Comparison of ENCODE assay signal across 36 mouse cellular contexts in the genomic region with DNA sequence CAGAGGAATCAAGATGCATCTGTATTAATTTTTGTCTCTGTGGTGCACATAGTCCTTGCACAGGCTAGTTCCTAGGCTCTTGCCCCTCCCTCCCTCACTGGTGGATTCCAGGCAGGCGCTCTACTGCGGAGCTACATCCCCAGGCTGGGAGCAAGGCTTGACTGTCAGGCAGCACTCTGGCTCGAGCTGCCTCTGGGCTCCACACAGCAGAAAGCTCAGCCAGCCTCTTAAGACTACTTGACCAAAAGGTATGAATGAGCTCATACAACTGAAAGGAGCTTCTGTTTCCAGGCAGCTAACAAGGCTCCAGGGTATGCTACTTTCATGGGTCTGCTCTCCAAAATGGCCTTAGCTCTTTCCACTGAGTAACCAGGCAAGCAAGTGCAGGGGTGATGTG. TPM values are rescaled to one million over a fixed set of nuclear protein-coding genes. Genes with fewer than 3 reads are reported as not detected.
A peak's percentile ranks its signal among the peaks of the same experiment; 100 is the strongest.
DNase-seq lines count a peak whose midpoint lies in the region; ATAC-seq and TF ChIP-seq lines count a peak whose summit lies in the region.
"Had no signal": no experiment of that assay in that cellular context is flagged by ENCODE, and none has a peak within 500 bp of the region (broad histone marks: within the 10 kb centered on the region; RNA-seq: fewer than 3 reads in every experiment).

No protein-coding gene starts in this region.

- 45% methylated on average over 3 of the region's 3 CpGs for WGBS in limb, embryonic 12.5 days
- 52% methylated on average over 3 of the region's 3 CpGs for WGBS in limb, embryonic 10.5 days
- 39% methylated on average over 3 of the region's 3 CpGs for WGBS in midbrain, postnatal 0 days
- 22% methylated on average over 3 of the region's 3 CpGs for WGBS in midbrain, embryonic 16.5 days

- no peak overlapping the region for H3K27ac ChIP-seq in limb, embryonic 12.5 days
- H3K27ac ChIP-seq in limb, embryonic 10.5 days = no peak overlapping the region
- no peak overlapping the region for H3K27ac ChIP-seq in midbrain, postnatal 0 days (ENCODE audit: low read depth, low read length)
- H3K27ac ChIP-seq in midbrain, embryonic 16.5 days (ENCODE audit: low read length) = no peak overlapping the region
- H3K27ac ChIP-seq: embryonic facial prominence, embryonic 10.5 days; embryonic facial prominence, embryonic 15.5 days; forebrain, embryonic 15.5 days; gastrocnemius, adult 2 months; heart, adult 2 months; midbrain, embryonic 12.5 days had no signal

- DNase-seq in cerebellum, adult 9-11 months = peak; percentile 17
- no peak for DNase-seq in cerebellum, adult 9-10 months
- no peak for DNase-seq in limb, embryonic 10.5 days (ENCODE audit: low spot score)
- no peak for DNase-seq in midbrain, postnatal 0 days (ENCODE audit: low spot score)
- peak; percentile 48 for DNase-seq in lung, postnatal 36 days
- DNase-seq in urinary bladder, adult 18-20 months (ENCODE audit: low spot score in 2 of 2) = no peak
- DNase-seq: cerebellum, adult 11 months; gastrocnemius, adult 2 months; gastrocnemius, postnatal 36 days; kidney, adult 8-10 months; kidney, postnatal 14 days; layer of hippocampus, adult 9-11 months; liver, postnatal 0 days; thymus, adult 2 months; thymus, postnatal 36 days had no signal

- no peak overlapping the region for H3K4me3 ChIP-seq in limb, embryonic 12.5 days (replicated peaks)
- no peak overlapping the region for H3K4me3 ChIP-seq in limb, embryonic 10.5 days
- H3K4me3 ChIP-seq in midbrain, postnatal 0 days (ENCODE audit: low read depth, low read length) = no peak overlapping the region
- no peak overlapping the region for H3K4me3 ChIP-seq in midbrain, embryonic 16.5 days (ENCODE audit: low read depth, low read length)
- H3K4me3 ChIP-seq: embryonic facial prominence, embryonic 15.5 days; forebrain, embryonic 15.5 days; gastrocnemius, adult 2 months; heart, adult 2 months; liver, embryonic 12.5 days; midbrain, embryonic 12.5 days had no signal

- H3K4me1 ChIP-seq in limb, embryonic 12.5 days (replicated peaks) = peaks cover 24% of the 10 kb centered on the region
- H3K4me1 ChIP-seq in limb, embryonic 10.5 days = peaks cover 32% of the 10 kb centered on the region
- H3K4me1 ChIP-seq in midbrain, postnatal 0 days (ENCODE audit: insufficient read depth, low read length) = no peaks in the 10 kb centered on the region
- peaks cover 12% of the 10 kb centered on the region for H3K4me1 ChIP-seq in midbrain, embryonic 16.5 days (ENCODE audit: control insufficient read depth, insufficient read depth, low read length)

- H3K27me3 ChIP-seq in limb, embryonic 12.5 days = peaks cover 2% of the 10 kb centered on the region; the same call in 1 of the 2 replicates
- H3K27me3 ChIP-seq in limb, embryonic 10.5 days (ENCODE audit: low read depth, poor library complexity, severe bottlenecking) = peaks cover 22% of the 10 kb centered on the region
- no peaks in the 10 kb centered on the region for H3K27me3 ChIP-seq in midbrain, postnatal 0 days (ENCODE audit: insufficient read depth, low read length)
- no peaks in the 10 kb centered on the region for H3K27me3 ChIP-seq in midbrain, embryonic 16.5 days (ENCODE audit: control insufficient read depth, insufficient read depth, low read depth, low read length)
- H3K27me3 ChIP-seq: embryonic facial prominence, embryonic 15.5 days; forebrain, embryonic 15.5 days; heart, embryonic 12.5 days; liver, embryonic 12.5 days had no signal

- no peak for ATAC-seq in limb, embryonic 12.5 days (ENCODE audit: insufficient number of reproducible peaks, insufficient read depth, low FRiP score, low TSS enrichment, low read depth)
- no peak for ATAC-seq in midbrain, postnatal 0 days (ENCODE audit: low FRiP score)
- no peak for ATAC-seq in midbrain, embryonic 16.5 days
- ATAC-seq: forebrain, embryonic 15.5 days; hindbrain, embryonic 16.5 days had no signal

- peak overlapping the region; percentile 18; the same call in 1 of the 2 replicates for H3K9ac ChIP-seq in limb, embryonic 12.5 days (replicated peaks)
- 0 out of 2 replicates have a peak overlapping the region, but pooled peaks have one; percentile 19 for H3K9ac ChIP-seq in midbrain, postnatal 0 days (replicated peaks; ENCODE audit: low read length, poor library complexity, severe bottlenecking)
- H3K9ac ChIP-seq in midbrain, embryonic 16.5 days (ENCODE audit: low read depth, low read length) = no peak overlapping the region
- H3K9ac ChIP-seq: embryonic facial prominence, embryonic 15.5 days; forebrain, embryonic 15.5 days; heart, embryonic 12.5 days; liver, postnatal 0 days; midbrain, embryonic 12.5 days had no signal

- peaks cover 42% of the 10 kb centered on the region for H3K36me3 ChIP-seq in limb, embryonic 12.5 days
- peaks cover 40% of the 10 kb centered on the region for H3K36me3 ChIP-seq in limb, embryonic 10.5 days
- H3K36me3 ChIP-seq in midbrain, postnatal 0 days (ENCODE audit: insufficient read depth, low read length) = peaks cover 36% of the 10 kb centered on the region
- H3K36me3 ChIP-seq in midbrain, embryonic 16.5 days (ENCODE audit: control insufficient read depth, insufficient read depth, low read length) = peaks cover 12% of the 10 kb centered on the region

- no peak overlapping the region for H3K4me2 ChIP-seq in limb, embryonic 12.5 days
- H3K4me2 ChIP-seq in midbrain, postnatal 0 days (ENCODE audit: low read depth, low read length, poor library complexity, severe bottlenecking) = no peak overlapping the region
- H3K4me2 ChIP-seq in midbrain, embryonic 16.5 days (ENCODE audit: low read length) = no peak overlapping the region
- H3K4me2 ChIP-seq: embryonic facial prominence, embryonic 15.5 days; forebrain, embryonic 15.5 days; midbrain, embryonic 12.5 days had no signal

- TF ChIP-seq CTCF in midbrain, postnatal 0 days (IDR thresholded peaks at IDR 0.05) = no peak

- no peaks in the 10 kb centered on the region for H3K9me3 ChIP-seq in limb, embryonic 12.5 days
- H3K9me3 ChIP-seq in limb, embryonic 10.5 days (replicated peaks) = no peaks in the 10 kb centered on the region
- H3K9me3 ChIP-seq in midbrain, postnatal 0 days (ENCODE audit: low read length) = no peaks in the 10 kb centered on the region
- H3K9me3 ChIP-seq in midbrain, embryonic 16.5 days (replicated peaks; ENCODE audit: control insufficient read depth, low read length, poor library complexity, severe bottlenecking) = no peaks in the 10 kb centered on the region
- H3K9me3 ChIP-seq: embryonic facial prominence, embryonic 10.5 days; embryonic facial prominence, embryonic 15.5 days; forebrain, embryonic 15.5 days; heart, embryonic 12.5 days; liver, embryonic 12.5 days; midbrain, embryonic 12.5 days had no signal

RNA-seq across cellular contexts. Expression of a gene that starts 11.8 kb away (rescaled TPM):
- polyA plus RNA-seq in limb, embryonic 12.5 days (2016; fragmentation: Nextera tagmentation; extraction: Ambion mirVana) = not detected in 2 replicates
- not detected in 2 replicates for polyA plus RNA-seq in limb, embryonic 10.5 days (2016; fragmentation: Nextera tagmentation; extraction: Ambion mirVana)
- not detected in 2 replicates for total RNA-seq in midbrain, postnatal 0 days (2014; rRNA removed)
- polyA plus RNA-seq in midbrain, postnatal 0 days (2015; fragmentation: Nextera tagmentation; extraction: Ambion mirVana) = not detected in 2 replicates
- not detected in 2 replicates for polyA plus RNA-seq in midbrain, embryonic 16.5 days (2015; fragmentation: Nextera tagmentation; extraction: Ambion mirVana)
- total RNA-seq: adrenal gland, adult 2 months; gastrocnemius, adult 2 months; gastrocnemius, postnatal 36 days; heart, adult 2 months; hematopoietic stem cell, adult 5-6 weeks; left cerebral cortex, postnatal 10 days; megakaryocyte progenitor cell, adult 5-6 weeks; MEL; monocyte, adult 5-6 weeks had no signal
- polyA plus RNA-seq: adrenal gland, adult 2 months; embryonic facial prominence, embryonic 10.5 days; forebrain, embryonic 15.5 days; frontal cortex, adult 2 months; heart, adult 2 months; heart, embryonic 12.5 days; heart, postnatal 0 days; intestine, embryonic 14.5 days; limb, embryonic 11.5 days; liver, embryonic 12.5 days; liver, postnatal 0 days; midbrain, embryonic 12.5 days; neural tube, embryonic 14.5 days had no signal

RNA-seq across cellular contexts. Expression of a gene that starts 17.2 kb away (rescaled TPM):
- polyA plus RNA-seq in limb, embryonic 12.5 days (2016; fragmentation: Nextera tagmentation; extraction: Ambion mirVana) = 11.9 and 12.1 TPM in 2 replicates
- polyA plus RNA-seq in limb, embryonic 10.5 days (2016; fragmentation: Nextera tagmentation; extraction: Ambion mirVana) = 8.4 and 8.9 TPM in 2 replicates
- total RNA-seq in midbrain, postnatal 0 days (2014; rRNA removed) = 10.6 and 11.6 TPM in 2 replicates
- polyA plus RNA-seq in midbrain, postnatal 0 days (2015; fragmentation: Nextera tagmentation; extraction: Ambion mirVana) = 6.9 and 7.6 TPM in 2 replicates
- polyA plus RNA-seq in midbrain, embryonic 16.5 days (2015; fragmentation: Nextera tagmentation; extraction: Ambion mirVana) = 9.8 and 12.5 TPM in 2 replicates

RNA-seq across cellular contexts. Expression of a gene that starts 31.4 kb away (rescaled TPM):
- 0.29 and 0.58 TPM in 2 replicates for polyA plus RNA-seq in limb, embryonic 12.5 days (2016; fragmentation: Nextera tagmentation; extraction: Ambion mirVana)
- 0.54 and 0.91 TPM in 2 replicates for polyA plus RNA-seq in limb, embryonic 10.5 days (2016; fragmentation: Nextera tagmentation; extraction: Ambion mirVana)
- total RNA-seq in midbrain, postnatal 0 days (2014; rRNA removed) = not detected in 2 replicates
- polyA plus RNA-seq in midbrain, postnatal 0 days (2015; fragmentation: Nextera tagmentation; extraction: Ambion mirVana) = 0.38 and 0.57 TPM in 2 replicates
- polyA plus RNA-seq in midbrain, embryonic 16.5 days (2015; fragmentation: Nextera tagmentation; extraction: Ambion mirVana) = 0.48 and 1.0 TPM in 2 replicates
- total RNA-seq: adrenal gland, adult 2 months; gastrocnemius, adult 2 months; gastrocnemius, postnatal 36 days; heart, adult 2 months; hematopoietic stem cell, adult 5-6 weeks; left cerebral cortex, postnatal 10 days; megakaryocyte progenitor cell, adult 5-6 weeks; MEL; monocyte, adult 5-6 weeks had no signal
- polyA plus RNA-seq: adrenal gland, adult 2 months; frontal cortex, adult 2 months; heart, embryonic 12.5 days; intestine, embryonic 14.5 days; liver, embryonic 12.5 days; liver, postnatal 0 days had no signal

Comparison
In these comparisons a context has a peak if more than half of its experiments do, and no peak if none do; other contexts are left out.
1. DNase-seq: peak in cerebellum, adult 9-11 months (single experiment) and lung, postnatal 36 days (single experiment); none in cerebellum, adult 9-10 months (single experiment), limb, embryonic 10.5 days (single experiment), midbrain, postnatal 0 days (single experiment) and urinary bladder, adult 18-20 months (0 of 2).